Mouse (Mus musculus): ENCODE data around the gene Ppp2r1b.

- TF ChIP-seq E2F4 (IDR thresholded peaks at IDR 0.05; ENCODE audit: insufficient read depth) (no peak), MYOG (IDR thresholded peaks at IDR 0.05; ENCODE audit: control insufficient read depth in 1 of 3, insufficient read depth in 1 of 3, insufficient read length in 2 of 3, low read depth in 2 of 3) (no peak), POLR2A (IDR thresholded peaks at IDR 0.05; ENCODE audit: insufficient read length, low read depth) (no peak), USF1 (IDR thresholded peaks at IDR 0.05; ENCODE audit: low read depth) (peak; percentile 56), MAX (IDR thresholded peaks at IDR 0.05; ENCODE audit: low read depth) (no peak), MYOD1 (IDR thresholded peaks at IDR 0.05; ENCODE audit: control insufficient read depth in 1 of 3, insufficient read length in 2 of 3, low read depth in 2 of 3) (no peak)
Observed at GRCm38 (mm10) chr9:50884741-50885599, 39.9 kb downstream of the Ppp2r1b start.
